ENCODE assay signal across 31 mouse cellular contexts in genomic region chrX:136996256-136996655, GRCm38 (mm10). TPM values are rescaled to one million over a fixed set of nuclear protein-coding genes. Genes with fewer than 3 reads are reported as not detected.
"Had no signal": no experiment of that assay in that cellular context is flagged by ENCODE, and none has a peak within 500 bp of the region (broad histone marks: within the 10 kb centered on the region; RNA-seq: fewer than 3 reads in every experiment).

No protein-coding gene starts in this region.

- ATAC-seq: liver, embryonic 12.5 days; liver, postnatal 0 days; lung, postnatal 0 days; midbrain, embryonic 13.5 days; midbrain, embryonic 15.5 days; midbrain, embryonic 16.5 days had no signal

- H3K9me3 ChIP-seq: limb, embryonic 10.5 days; limb, embryonic 12.5 days; limb, embryonic 13.5 days; limb, embryonic 15.5 days; liver, embryonic 12.5 days; liver, embryonic 13.5 days; liver, embryonic 15.5 days; lung, embryonic 15.5 days; megakaryocyte, embryonic 14.5 days; midbrain, embryonic 10.5 days; midbrain, embryonic 12.5 days; midbrain, embryonic 13.5 days; midbrain, embryonic 15.5 days had no signal

- H3K27ac ChIP-seq: limb, embryonic 10.5 days; limb, embryonic 12.5 days; limb, embryonic 13.5 days; limb, embryonic 15.5 days; liver, embryonic 12.5 days; liver, embryonic 13.5 days; liver, embryonic 14.5 days; liver, embryonic 15.5 days; lung, embryonic 15.5 days; macrophage; midbrain, embryonic 10.5 days; midbrain, embryonic 12.5 days; midbrain, embryonic 13.5 days; midbrain, embryonic 15.5 days had no signal

- H3K4me1 ChIP-seq: limb, embryonic 10.5 days; limb, embryonic 12.5 days; limb, embryonic 13.5 days; limb, embryonic 15.5 days; liver, embryonic 12.5 days; liver, embryonic 13.5 days; liver, embryonic 15.5 days; lung, embryonic 15.5 days had no signal

- DNase-seq: left cerebral cortex, postnatal 4 days; liver; liver, embryonic 13.5 days; liver, postnatal 0 days; lung, adult 18-20 months; lung, adult 2 months; lung, embryonic 14.5 days; lung, postnatal 10 days; lung, postnatal 14 days; lung, postnatal 36 days; lung, postnatal 4 days; midbrain, embryonic 14.5 days had no signal

- H3K36me3 ChIP-seq: limb, embryonic 12.5 days; limb, embryonic 13.5 days; limb, embryonic 15.5 days; liver, embryonic 12.5 days; liver, embryonic 13.5 days; liver, embryonic 15.5 days; lung, embryonic 15.5 days; midbrain, embryonic 10.5 days; midbrain, embryonic 12.5 days; midbrain, embryonic 13.5 days; midbrain, embryonic 15.5 days had no signal

- H3K9ac ChIP-seq: limb, embryonic 12.5 days; limb, embryonic 13.5 days; limb, embryonic 15.5 days; liver, embryonic 12.5 days; liver, embryonic 13.5 days; liver, embryonic 14.5 days; liver, embryonic 15.5 days; liver, postnatal 0 days; lung, embryonic 14.5 days; lung, embryonic 15.5 days; midbrain, embryonic 12.5 days; midbrain, embryonic 15.5 days had no signal

- H3K27me3 ChIP-seq: midbrain, embryonic 13.5 days; midbrain, embryonic 15.5 days had no signal

- H3K4me3 ChIP-seq: limb, embryonic 10.5 days; limb, embryonic 12.5 days; limb, embryonic 13.5 days; limb, embryonic 15.5 days; liver, embryonic 12.5 days; liver, embryonic 13.5 days; liver, embryonic 15.5 days; lung, embryonic 15.5 days; megakaryocyte, embryonic 14.5 days; midbrain, embryonic 10.5 days; midbrain, embryonic 12.5 days; midbrain, embryonic 15.5 days; myocyte had no signal

RNA-seq across cellular contexts. Expression of gene Zcchc18, which starts 3.3 kb away (rescaled TPM):
- total RNA-seq: liver, adult 2 months; megakaryocyte-erythroid progenitor cell, adult 5-6 weeks had no signal
- polyA plus RNA-seq: macrophage had no signal

RNA-seq across cellular contexts. Expression of gene Tmsb15b1, which starts 19.6 kb away (rescaled TPM):
- polyA plus RNA-seq: macrophage, myocyte had no signal

RNA-seq across cellular contexts. Expression of gene Tmsb15l, which starts 19.6 kb away (rescaled TPM):
- polyA plus RNA-seq: myocyte had no signal

RNA-seq across cellular contexts. Expression of gene Tmsb15b2, which starts 21.0 kb away (rescaled TPM):
- total RNA-seq: megakaryocyte-erythroid progenitor cell, adult 5-6 weeks had no signal
- polyA plus RNA-seq: liver, adult 2 months; lung, adult 2 months; macrophage; myocyte had no signal
